Mouse (Mus musculus) kidney, adult 2 months (tissue): ENCODE measurements around the gene E330021D16Rik.

ENCODE experiments used
- CTCF ChIP-seq: fragments of 200-500 bp; conservative IDR thresholded peaks from 2 replicates; pipeline ENCODE4 v1.5.1; 2011; ENCODE audit warnings: low read depth, mild to moderate bottlenecking, control low read depth, low read length, moderate library complexity, mixed read lengths; ENCODE audit not compliant: insufficient read depth, insufficient read length
- POLR2A ChIP-seq: fragments of 200-500 bp; IDR thresholded peaks from one replicate; pipeline ENCODE4 v1.6.1; 2011; ENCODE audit warnings: low read depth, low read length, control low read depth

DNA sequence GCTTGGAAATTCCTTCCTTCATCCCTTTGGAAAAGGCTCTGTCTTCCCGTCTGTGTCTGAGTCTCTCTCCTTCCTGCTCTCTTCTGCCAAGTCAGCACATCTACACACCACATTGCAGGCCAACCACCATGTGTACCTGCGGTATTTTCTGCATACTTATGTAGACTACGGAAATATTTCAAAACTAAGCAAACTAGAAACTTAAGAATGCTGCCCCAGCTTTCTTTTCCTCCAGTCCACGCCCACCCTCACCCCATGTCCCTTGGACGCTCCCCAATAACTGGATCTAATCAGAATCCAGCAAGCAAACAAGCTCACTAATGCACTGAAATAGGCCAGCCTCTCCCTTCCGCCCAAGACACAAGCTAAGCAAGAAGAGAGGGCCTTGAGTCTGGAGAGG lies 11.9 kb upstream of the E330021D16Rik start:
- TF ChIP-seq POLR2A (no peak), CTCF (no peak)
